Mouse (Mus musculus) limb, embryonic 14.5 days (tissue): ENCODE data around the gene Ccdc60. TPM values are rescaled to one million over a fixed set of nuclear protein-coding genes. Genes with fewer than 3 reads are reported as not detected.

Experiments
- ATAC-seq: fragments of 200-750 bp; cut with Nextera tagmentation; 2 replicates; pipeline ENCODE4 v1.8.0; 2017; ENCODE audit warnings: low read depth, moderate number of reproducible peaks, moderate TSS enrichment; ENCODE audit not compliant: low FRiP score
- DNase-seq: peaks from one replicate; pipeline ENCODE4 v3.0.0-alpha.2; 2015; ENCODE audit warnings: low spot score
- H3K27ac ChIP-seq: fragments of 300-500 bp; sonication (generic); replicated peaks from 2 replicates; pipeline ENCODE4 v1.5.1; 2014; ENCODE audit warnings: low read depth, mild to moderate bottlenecking, low read length, moderate library complexity, mixed read lengths
- H3K27me3 ChIP-seq: fragments of 300-500 bp; sonication (generic); 2 replicates; pipeline ENCODE4 v1.6.1; 2014; ENCODE audit warnings: low read length, mixed read lengths; ENCODE audit not compliant: control insufficient read depth, insufficient read depth
- H3K36me3 ChIP-seq: fragments of 300-500 bp; sonication (generic); 2 replicates; pipeline ENCODE4 v1.6.1; 2014; ENCODE audit warnings: mild to moderate bottlenecking, low read length, moderate library complexity, mixed read lengths; ENCODE audit not compliant: control insufficient read depth, insufficient read depth
- H3K4me1 ChIP-seq: fragments of 300-500 bp; sonication (generic); 2 replicates; pipeline ENCODE4 v1.6.1; 2014; ENCODE audit warnings: antibody characterized with exemption, low read length, mixed read lengths; ENCODE audit not compliant: control insufficient read depth, insufficient read depth
- H3K4me2 ChIP-seq: fragments of 300-500 bp; sonication (generic); replicated peaks from 2 replicates; pipeline ENCODE4 v1.6.1; 2014; ENCODE audit warnings: low read depth, mild to moderate bottlenecking, low read length, moderate library complexity; ENCODE audit not compliant: severe bottlenecking
- H3K4me3 ChIP-seq: fragments of 300-500 bp; sonication (generic); replicated peaks from 2 replicates; pipeline ENCODE4 v1.5.1; 2014; ENCODE audit warnings: low read length
- H3K9ac ChIP-seq: fragments of 300-500 bp; sonication (generic); 2 replicates; pipeline ENCODE4 v1.6.1; 2014; ENCODE audit warnings: mild to moderate bottlenecking, low read depth, low read length, moderate library complexity; ENCODE audit not compliant: severe bottlenecking
- H3K9me3 ChIP-seq: fragments of 300-500 bp; sonication (generic); 2 replicates; pipeline ENCODE4 v1.6.1; 2016; ENCODE audit warnings: low read length; ENCODE audit not compliant: control insufficient read depth
- POLR2A ChIP-seq: fragments of 200-500 bp; IDR thresholded peaks from 2 replicates; pipeline ENCODE4 v1.8.0; 2012; ENCODE audit warnings: inconsistent platforms, mild to moderate bottlenecking, moderate library complexity, borderline replicate concordance; ENCODE audit not compliant: insufficient read depth, insufficient read length; ENCODE audit errors: extremely low read depth
- WGBS: fragments of 180-500 bp; shearing (Covaris S2); extraction: QIAGEN DNeasy Blood & Tissue Kit; methylation state at CpG from one replicate; pipeline ENCODE4 v1.1.7; 2014; 5-methylcytosine and 5-hydroxymethylcytosine counted together
- polyA plus RNA-seq, 2 experiments: library from polyadenylated mRNA; depleted of rRNA in 1 of 2; stranded (reverse) in 1 of 2; unstranded in 1 of 2; fragments of >200 nt; fragmentation: Nextera tagmentation in 1 of 2; extraction: Ambion mirVana in 1 of 2; gene quantifications; 2 replicates each; pipeline versions ENCODE4 v1.2.1 to v1.2.3; 2012 to 2014

Ccdc60 gene
- polyA plus RNA-seq, 2 experiments, result 0.80 to 1.4 TPM

DNA sequence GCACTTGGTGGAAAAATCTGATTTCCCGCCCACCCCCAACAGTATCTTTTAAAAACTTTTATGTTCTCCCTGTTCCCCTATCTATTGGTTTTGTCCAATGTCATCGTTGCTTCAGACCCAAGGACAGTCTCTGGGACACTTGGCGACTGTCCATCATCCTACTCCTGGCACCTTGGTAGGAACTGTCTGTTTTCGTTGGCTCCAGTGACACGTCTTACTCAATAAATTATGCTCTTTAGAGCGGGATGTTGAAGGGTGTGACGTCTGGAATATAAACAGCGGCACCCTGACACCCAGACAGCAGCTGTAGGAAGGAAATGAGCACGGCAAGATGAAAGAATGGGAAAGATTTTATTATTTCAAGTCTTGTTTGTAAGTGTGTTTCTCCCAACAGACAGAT, 12.2 kb upstream of the Ccdc60 start:
- Histone ChIP-seq H3K4me3 (no peak overlapping the region), H3K9me3 (peaks cover 1% of the 10 kb centered on the region), H3K27me3 (no peaks in the 10 kb centered on the region), H3K4me1 (peaks cover 24% of the 10 kb centered on the region), H3K36me3 (no peaks in the 10 kb centered on the region), H3K9ac (no peak overlapping the region), H3K4me2 (no peak overlapping the region), H3K27ac (no peak overlapping the region)
- WGBS, result 35% methylated on average over 9 of the region's 9 CpGs
- ATAC-seq, result no peak
- TF ChIP-seq POLR2A, result no peak
- no peak for DNase-seq

DNA sequence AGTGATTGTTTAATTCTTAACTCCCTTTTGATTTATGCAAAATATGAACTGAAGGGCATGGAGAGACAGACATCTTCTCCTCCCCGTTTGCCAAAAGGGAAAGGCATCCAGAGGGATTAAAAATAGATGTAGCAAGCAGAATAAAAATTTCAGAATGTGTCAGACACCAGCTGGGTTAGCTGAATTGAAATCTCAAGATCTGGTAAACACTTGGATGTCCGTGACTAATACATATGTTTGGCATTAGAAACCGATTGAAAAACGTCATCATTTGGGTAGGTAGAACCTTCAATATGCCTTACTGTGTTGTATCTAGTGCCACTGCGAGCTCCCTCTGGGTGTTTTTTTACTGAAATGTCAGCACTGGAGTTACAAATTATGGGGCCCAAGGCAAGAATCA, 4.7 kb upstream of the Ccdc60 start:
- Histone ChIP-seq H3K9me3 (peaks cover 4% of the 10 kb centered on the region), H3K27me3 (no peaks in the 10 kb centered on the region), H3K36me3 (no peaks in the 10 kb centered on the region), H3K4me3 (no peak overlapping the region), H3K9ac (no peak overlapping the region), H3K27ac (no peak overlapping the region), H3K4me1 (peaks cover 11% of the 10 kb centered on the region; the same call in 1 of the 2 replicates), H3K4me2 (no peak overlapping the region)
- WGBS, result 73% methylated on average over 5 of the region's 5 CpGs
- ATAC-seq (no peak), DNase-seq (no peak)
- no peak for TF ChIP-seq POLR2A

DNA sequence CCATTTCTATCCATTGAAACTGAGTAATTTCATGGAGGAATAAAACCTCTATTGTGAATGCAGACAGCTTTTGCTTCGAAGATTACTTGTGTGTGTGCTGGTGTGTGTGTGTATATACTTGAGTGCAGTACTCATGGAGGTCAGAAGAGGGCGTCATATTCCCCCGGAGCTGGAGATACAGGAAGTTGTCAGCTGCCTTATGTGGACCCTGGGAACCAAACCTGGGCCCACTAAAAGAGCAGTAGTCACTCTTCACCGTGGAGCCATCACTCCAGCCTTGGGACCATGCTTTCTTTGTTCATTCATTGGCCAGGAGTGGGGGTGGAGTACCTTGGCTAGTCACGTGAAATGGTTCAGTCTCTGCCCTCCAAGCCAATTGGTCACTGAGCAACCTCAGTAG, 1.8 kb upstream of the Ccdc60 start:
- no peak for ATAC-seq
- Histone ChIP-seq H3K9me3 (no peaks in the 10 kb centered on the region; the same call in 1 of the 2 replicates), H3K4me2 (no peak overlapping the region), H3K27me3 (no peaks in the 10 kb centered on the region), H3K9ac (no peak overlapping the region), H3K4me1 (peaks cover 17% of the 10 kb centered on the region; the same call in 1 of the 2 replicates), H3K27ac (no peak overlapping the region), H3K36me3 (no peaks in the 10 kb centered on the region), H3K4me3 (no peak overlapping the region)
- 87% methylated on average over 5 of the region's 5 CpGs for WGBS
- DNase-seq, result no peak
- no peak for TF ChIP-seq POLR2A

DNA sequence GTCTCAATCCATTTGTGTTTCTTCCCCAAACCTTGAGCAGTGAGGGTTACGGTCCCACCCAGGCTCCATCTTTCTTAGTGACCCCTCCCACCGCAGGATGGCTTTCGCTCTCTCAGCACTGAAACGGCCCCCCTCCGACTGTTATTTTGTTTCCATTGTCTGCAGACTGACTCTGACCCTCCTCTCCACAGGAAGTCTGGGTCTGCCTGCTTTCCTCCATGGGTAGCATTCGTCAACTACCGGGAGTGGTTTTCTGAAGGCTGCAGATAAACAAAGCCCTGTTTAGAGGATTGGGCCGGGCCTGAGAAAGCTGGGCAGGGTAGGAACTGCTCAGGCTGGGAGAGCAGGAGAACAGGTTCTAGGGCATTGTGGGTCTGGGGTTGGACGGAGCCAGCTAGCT, 1.1 kb upstream of the Ccdc60 start:
- Histone ChIP-seq H3K4me1 (peaks cover 19% of the 10 kb centered on the region; the same call in 1 of the 2 replicates), H3K27me3 (no peaks in the 10 kb centered on the region), H3K36me3 (no peaks in the 10 kb centered on the region), H3K9me3 (no peaks in the 10 kb centered on the region; the same call in 1 of the 2 replicates), H3K9ac (no peak overlapping the region), H3K4me2 (no peak overlapping the region; the same call in 1 of the 2 replicates), H3K4me3 (no peak overlapping the region), H3K27ac (no peak overlapping the region)
- TF ChIP-seq POLR2A, result no peak
- WGBS, result 16% methylated on average over 9 of the region's 9 CpGs
- DNase-seq, result no peak
- ATAC-seq, result no peak

DNA sequence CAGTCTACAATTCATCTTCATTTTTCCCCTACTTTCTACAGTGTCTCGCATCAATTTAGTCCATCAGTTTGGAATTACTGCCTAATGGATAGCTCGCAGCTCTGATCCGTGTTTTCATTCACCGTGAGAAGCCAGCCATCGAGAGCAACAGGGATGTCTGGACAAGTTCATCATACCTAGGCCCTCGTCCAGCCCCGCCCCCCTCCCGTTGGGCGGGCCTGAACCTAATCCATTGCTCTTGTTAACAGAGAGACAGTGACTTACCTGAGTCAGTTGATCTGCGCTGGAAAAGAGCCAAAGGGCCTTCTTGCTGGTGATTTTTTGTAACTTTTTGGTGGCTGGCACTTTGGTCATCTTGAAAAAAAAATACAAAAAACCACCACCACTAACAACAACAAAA, 602 bp downstream of the Ccdc60 start:
- Histone ChIP-seq H3K36me3 (no peaks in the 10 kb centered on the region), H3K4me2 (no peak overlapping the region; the same call in 1 of the 2 replicates), H3K27ac (no peak overlapping the region), H3K4me3 (no peak overlapping the region), H3K27me3 (no peaks in the 10 kb centered on the region), H3K9me3 (no peaks in the 10 kb centered on the region; the same call in 1 of the 2 replicates), H3K9ac (no peak overlapping the region), H3K4me1 (peaks cover 19% of the 10 kb centered on the region; the same call in 1 of the 2 replicates)
- TF ChIP-seq POLR2A, result no peak
- no peak for ATAC-seq
- WGBS, result 39% methylated on average over 10 of the region's 10 CpGs
- no peak for DNase-seq
